Mouse (Mus musculus): Measurements from ENCODE around the gene Gapdh. TPM values are rescaled to one million over a fixed set of nuclear protein-coding genes. Genes with fewer than 3 reads are reported as not detected.

Gene Gapdh
- total RNA-seq (2014; fragmentation: Nextera tagmentation) (2,842 and 3,031 TPM in 2 replicates), total RNA-seq (2017) (1,694 and 2,022 TPM in 2 replicates)

DNA sequence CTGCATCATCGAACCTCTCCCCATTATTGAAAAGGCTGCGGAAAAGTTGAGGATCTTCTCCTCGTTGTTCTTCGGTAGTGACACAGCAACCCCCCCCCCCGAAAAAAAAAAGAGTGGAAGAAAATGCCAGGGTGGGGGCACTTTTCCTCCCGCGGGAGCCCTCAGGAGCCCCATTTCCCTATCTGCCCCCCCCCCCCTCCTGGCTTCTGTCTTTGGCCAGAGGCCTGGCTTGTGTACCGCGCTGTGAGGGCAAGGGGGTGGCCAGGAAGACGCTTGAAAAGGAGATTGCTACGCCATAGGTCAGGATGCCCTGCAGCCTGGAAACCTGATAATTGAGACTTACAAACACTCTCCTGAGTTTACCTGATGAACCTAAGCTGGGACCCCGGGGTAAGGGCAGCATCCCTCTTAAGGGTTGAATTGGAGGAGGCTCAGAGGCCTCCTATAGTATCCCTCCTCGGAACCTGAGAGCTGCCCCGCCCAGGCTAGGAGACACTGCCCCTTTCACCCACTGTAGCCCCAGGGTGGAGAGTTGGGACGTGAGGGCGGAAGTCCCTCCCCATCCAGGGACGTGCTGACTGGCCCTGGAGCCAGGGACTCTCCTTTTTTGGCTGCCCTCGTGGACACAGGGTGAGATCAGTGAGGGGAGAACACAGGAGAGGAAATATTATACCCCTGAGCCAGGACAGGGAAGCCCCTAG lies at the start of gene Gapdh:
Gapdh (minus strand) TSS at position 417 of the 701 bp plus-strand sequence.
- peak; percentile 41 for ATAC-seq (replicated peaks; ENCODE audit: poor library complexity, severe bottlenecking)

GRCm38 (mm10) chr6:125215148-125215954 lies 49.1 kb upstream of the Gapdh start, which contains the start of gene Vamp1:
Vamp1 (plus strand) TSS chr6:125215551.
- peak; percentile 84 for ATAC-seq (replicated peaks; ENCODE audit: poor library complexity, severe bottlenecking)

GRCm38 (mm10) chr6:125213715-125214114 lies 47.4 kb upstream of the Gapdh start:
- no peak for ATAC-seq (replicated peaks; ENCODE audit: poor library complexity, severe bottlenecking)

DNA sequence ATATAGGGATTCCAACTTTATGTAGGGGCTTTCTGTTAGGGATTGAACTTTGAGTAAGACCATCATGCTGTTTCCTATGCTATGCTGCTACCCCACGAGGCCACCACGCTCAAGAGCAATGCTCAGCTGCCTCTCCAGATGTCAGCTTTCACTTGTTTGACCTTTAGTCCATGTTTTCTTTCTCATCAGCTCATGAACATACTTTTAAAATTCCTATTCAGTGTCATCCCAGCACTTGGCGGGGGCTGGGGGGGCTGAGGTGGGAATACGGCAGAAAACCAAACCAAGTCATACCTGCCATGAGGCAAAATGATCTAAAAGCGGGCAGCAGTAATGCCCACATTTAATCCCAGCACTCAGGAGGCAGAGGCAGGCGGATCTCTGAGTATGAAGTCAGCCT lies 46.9 kb upstream of the Gapdh start:
- no peak for ATAC-seq (replicated peaks; ENCODE audit: poor library complexity, severe bottlenecking)

GRCm38 (mm10) chr6:125212621-125213020 lies 46.4 kb upstream of the Gapdh start:
- no peak for ATAC-seq (replicated peaks; ENCODE audit: poor library complexity, severe bottlenecking)

GRCm38 (mm10) chr6:125210436-125210835 lies 44.2 kb upstream of the Gapdh start:
- ATAC-seq (replicated peaks; ENCODE audit: poor library complexity, severe bottlenecking): no peak

- ATAC-seq (replicated peaks; ENCODE audit: poor library complexity, severe bottlenecking): no peak
Observed at GRCm38 (mm10) chr6:125197166-125197565, 30.9 kb upstream of the Gapdh start.

DNA sequence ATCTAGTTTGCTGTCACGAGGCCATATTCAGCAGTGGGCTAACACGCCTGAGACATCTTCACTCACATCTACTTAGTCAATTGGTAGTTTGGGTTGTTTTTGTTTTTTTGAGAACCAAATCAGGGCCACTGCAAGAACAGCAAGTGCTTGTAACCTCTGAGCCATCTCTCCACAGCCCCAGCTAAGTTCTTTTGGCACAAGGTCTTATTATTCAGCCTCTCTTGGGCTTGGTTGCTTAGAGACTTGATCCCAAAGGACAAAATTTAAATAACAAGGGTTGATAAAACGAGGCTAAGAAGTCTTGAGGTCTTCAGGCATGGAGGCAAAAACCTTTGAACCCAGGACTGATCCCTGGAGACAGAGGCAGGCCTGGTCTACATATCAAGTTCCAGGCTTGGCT lies 30.0 kb upstream of the Gapdh start:
- ATAC-seq (replicated peaks; ENCODE audit: poor library complexity, severe bottlenecking): no peak

DNA sequence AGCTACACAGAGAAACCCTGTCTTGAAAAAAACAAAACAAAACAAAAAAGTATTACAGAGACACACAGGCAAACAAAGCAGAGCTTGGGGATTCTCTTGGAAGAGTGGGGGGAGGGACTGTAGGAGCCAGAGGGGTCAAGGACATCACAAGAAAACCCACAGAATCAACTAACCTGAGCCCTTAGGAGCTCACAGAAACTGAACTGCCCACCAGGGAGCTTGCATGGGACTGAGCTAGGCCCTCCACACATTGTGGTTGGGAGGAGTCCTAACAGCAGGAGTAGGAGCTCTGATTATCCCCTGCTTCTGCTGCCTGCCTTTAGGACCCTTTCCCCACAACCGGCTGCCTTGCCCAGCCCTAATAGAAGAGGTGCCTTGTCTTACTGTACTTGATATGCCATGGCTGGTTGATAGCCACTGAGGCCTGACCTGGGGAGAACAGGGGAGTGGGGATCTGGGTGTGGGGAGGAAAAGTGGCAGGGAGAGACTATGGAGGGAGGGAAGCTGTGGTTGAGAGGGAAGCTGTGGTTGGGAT lies 29.3 kb upstream of the Gapdh start:
- no peak for ATAC-seq (replicated peaks; ENCODE audit: poor library complexity, severe bottlenecking)

- ATAC-seq (replicated peaks; ENCODE audit: poor library complexity, severe bottlenecking): no peak
Observed at GRCm38 (mm10) chr6:125193390-125193789, 27.1 kb upstream of the Gapdh start.

DNA sequence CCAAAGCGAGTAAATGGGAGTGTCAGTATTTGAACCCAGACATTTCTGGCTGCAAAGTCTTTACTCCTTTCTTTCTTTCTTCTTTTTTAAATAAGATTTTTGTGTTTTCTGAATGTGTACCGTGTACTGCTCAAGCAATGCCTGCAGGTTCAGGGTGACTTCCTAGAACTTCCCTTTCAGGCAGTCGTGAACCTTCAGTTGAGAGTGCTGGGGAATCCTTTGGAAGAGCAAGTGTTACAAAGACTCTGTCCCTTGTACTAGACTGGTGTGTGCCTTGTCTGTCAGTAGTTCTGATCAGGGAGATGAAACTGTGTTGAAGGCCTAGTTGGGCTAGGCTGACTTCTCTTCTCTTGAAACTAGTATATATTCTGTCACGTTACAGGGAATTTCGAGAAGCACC lies 26.6 kb upstream of the Gapdh start:
- no peak for ATAC-seq (replicated peaks; ENCODE audit: poor library complexity, severe bottlenecking)

- peak; percentile 76 for ATAC-seq (replicated peaks; ENCODE audit: poor library complexity, severe bottlenecking)
Observed at GRCm38 (mm10) chr6:125192016-125192714, 25.9 kb upstream of the Gapdh start.

DNA sequence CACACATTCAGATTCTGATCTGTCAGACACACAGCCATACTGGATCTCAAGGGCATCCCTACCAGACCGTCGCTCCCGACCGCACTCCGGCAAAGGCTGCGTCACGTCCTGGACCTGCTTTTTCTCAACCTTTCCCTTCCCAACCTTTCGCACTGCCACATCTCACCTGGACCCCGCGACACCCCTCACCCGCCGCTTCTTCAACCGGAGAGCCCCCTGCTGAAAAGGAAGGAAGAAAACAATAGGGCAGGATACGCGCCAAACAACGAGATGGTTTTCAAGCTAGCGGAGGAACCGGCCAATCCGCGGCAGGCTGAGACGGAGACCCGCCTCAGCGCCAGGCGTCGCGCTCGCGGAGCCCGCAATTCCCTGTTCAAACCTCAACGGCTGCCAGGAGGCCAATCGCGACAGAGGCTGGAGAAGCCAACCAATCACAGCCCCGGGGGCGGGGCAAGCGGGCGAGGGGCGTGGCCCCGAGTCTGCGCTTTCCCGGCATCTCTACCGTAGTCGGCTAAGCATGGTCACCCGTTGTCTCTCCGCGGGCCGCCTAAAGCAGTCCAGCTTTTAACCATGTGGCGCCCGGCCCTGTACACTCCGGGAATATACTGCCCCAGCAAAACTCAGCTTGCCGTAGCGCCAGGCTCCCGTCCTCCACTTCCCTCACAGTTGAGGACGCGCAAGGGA lies 25.2 kb upstream of the Gapdh start, which contains the start of the genes Ncapd2 and Mrpl51:
Ncapd2 (minus strand) TSS at position 370 of the 684 bp plus-strand sequence.
Mrpl51 (plus strand) TSS at position 470 of the 684 bp plus-strand sequence.
- ATAC-seq (replicated peaks; ENCODE audit: poor library complexity, severe bottlenecking): peak; percentile 90

GRCm38 (mm10) chr6:125190816-125191215 lies 24.5 kb upstream of the Gapdh start:
- no peak for ATAC-seq (replicated peaks; ENCODE audit: poor library complexity, severe bottlenecking)

GRCm38 (mm10) chr6:125186203-125186602 lies 19.9 kb upstream of the Gapdh start:
- no peak for ATAC-seq (replicated peaks; ENCODE audit: poor library complexity, severe bottlenecking)

DNA sequence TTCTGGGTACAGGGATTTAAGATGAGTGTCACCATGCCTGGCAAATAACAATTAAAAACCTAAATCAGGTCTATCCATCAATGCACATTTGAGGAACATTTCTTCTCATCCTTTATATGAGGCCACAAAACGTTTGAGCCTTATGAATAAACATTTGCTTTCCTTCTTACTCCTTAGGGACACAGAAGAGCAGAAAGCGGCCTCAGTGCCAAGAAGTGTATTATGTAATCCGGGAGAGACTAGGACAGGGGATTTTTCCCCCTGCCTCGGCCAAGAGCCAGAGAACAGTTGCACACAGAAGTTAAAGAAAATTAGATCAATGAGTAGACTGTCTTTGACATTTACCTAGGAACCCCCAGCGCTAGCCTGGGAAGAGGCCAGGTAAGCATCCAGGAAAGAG lies 15.9 kb upstream of the Gapdh start:
- ATAC-seq (replicated peaks; ENCODE audit: poor library complexity, severe bottlenecking): no peak

GRCm38 (mm10) chr6:125179601-125180000 lies 13.3 kb upstream of the Gapdh start:
- ATAC-seq (replicated peaks; ENCODE audit: poor library complexity, severe bottlenecking): no peak

GRCm38 (mm10) chr6:125175469-125175868 lies 9.2 kb upstream of the Gapdh start:
- no peak for ATAC-seq (replicated peaks; ENCODE audit: poor library complexity, severe bottlenecking)

DNA sequence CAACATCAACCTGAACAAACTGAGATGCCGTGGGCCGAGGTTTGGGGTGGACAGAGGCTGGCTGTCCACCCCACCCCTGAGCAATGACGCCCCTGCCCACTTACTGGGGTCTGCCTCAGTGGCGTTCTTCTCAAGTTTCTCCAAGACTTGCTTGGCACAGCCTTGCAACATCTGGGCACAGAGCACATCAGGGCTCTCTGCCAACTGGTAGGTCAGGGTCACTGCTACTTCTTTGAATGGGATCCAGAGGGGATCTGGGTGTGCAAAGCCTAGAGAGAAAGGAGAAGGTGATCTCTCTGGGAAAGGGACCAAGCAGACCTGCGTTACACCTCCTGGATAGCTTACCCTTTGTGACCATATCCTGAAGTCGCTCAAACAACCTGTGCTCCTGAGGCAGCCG lies 7.0 kb upstream of the Gapdh start:
- no peak for ATAC-seq (replicated peaks; ENCODE audit: poor library complexity, severe bottlenecking)

DNA sequence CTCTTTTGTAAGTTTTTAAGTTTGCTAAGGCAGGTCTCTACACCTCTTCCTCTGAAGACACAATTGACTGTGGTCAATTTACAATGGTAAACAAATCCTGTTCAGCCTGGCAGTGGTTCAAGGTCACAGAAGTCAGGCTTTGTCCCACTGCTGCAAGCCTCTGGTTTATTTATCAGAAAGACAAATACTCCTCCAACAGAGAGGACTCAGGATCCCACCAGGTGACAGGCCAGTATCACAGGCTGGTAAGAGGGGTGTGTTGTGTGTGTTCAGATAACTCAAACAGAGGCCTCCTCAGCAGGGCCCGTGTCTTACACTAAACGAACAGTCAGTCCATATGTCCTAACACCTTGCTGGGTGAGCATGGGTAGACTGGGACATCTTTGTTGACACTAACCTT lies 6.2 kb upstream of the Gapdh start:
- no peak for ATAC-seq (replicated peaks; ENCODE audit: poor library complexity, severe bottlenecking)
